Mouse (Mus musculus) G1E (cell line): ENCODE data around the gene Dock2.

ENCODE experiments used
- CTCF ChIP-seq: IDR thresholded peaks from 2 replicates; pipeline ENCODE4 v1.5.1; 2012; ENCODE audit warnings: low read depth, low read length, inconsistent platforms, mixed read lengths
- GATA2 ChIP-seq: IDR thresholded peaks from 2 replicates; pipeline ENCODE4 v1.6.1; 2012; ENCODE audit warnings: low read depth, low read length, inconsistent platforms, borderline replicate concordance
- POLR2AphosphoS5 ChIP-seq: IDR thresholded peaks from 2 replicates; pipeline ENCODE4 v1.6.1; 2012; ENCODE audit warnings: low read depth, low read length, inconsistent platforms; ENCODE audit not compliant: insufficient replicate concordance

DNA sequence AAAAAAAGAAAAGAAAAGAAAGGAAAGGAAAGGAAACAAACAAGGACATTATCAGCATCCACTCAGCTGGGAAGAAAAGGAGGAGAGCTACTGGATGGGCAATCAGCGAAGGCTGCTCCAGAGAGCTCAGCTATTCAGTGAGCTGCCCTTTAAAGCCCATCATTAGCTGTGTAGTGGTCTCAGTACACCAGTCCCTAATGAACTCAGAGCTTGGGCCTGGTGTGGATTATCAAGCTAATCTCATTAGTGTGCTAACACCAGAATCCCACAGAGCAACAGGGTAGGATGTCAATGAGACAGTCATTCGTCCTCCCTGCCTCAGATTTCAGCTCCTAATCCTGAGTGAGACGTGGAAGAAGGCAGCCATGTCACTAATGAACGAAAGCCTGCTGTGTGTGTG, 493.4 kb downstream of the Dock2 start:
- no peak for TF ChIP-seq CTCF
- TF ChIP-seq GATA2: no peak
- TF ChIP-seq POLR2AphosphoS5: no peak
